ENCODE assay signal across 27 mouse cellular contexts in genomic region chr2:11291570-11292405, GRCm38 (mm10).
"Had no signal": no experiment of that assay in that cellular context is flagged by ENCODE, and none has a peak within 500 bp of the region (broad histone marks: within the 10 kb centered on the region; RNA-seq: fewer than 3 reads in every experiment).

No protein-coding gene starts in this region.

- H3K9ac ChIP-seq: heart, embryonic 13.5 days; heart, embryonic 15.5 days; hindbrain, embryonic 12.5 days; hindbrain, embryonic 14.5 days; intestine, embryonic 15.5 days; limb, embryonic 13.5 days; limb, embryonic 15.5 days; liver, embryonic 12.5 days; liver, embryonic 14.5 days had no signal

- H3K4me1 ChIP-seq: heart, embryonic 15.5 days; hindbrain, embryonic 10.5 days; hindbrain, embryonic 12.5 days; intestine, embryonic 15.5 days; limb, embryonic 13.5 days; liver, embryonic 12.5 days had no signal

- H3K4me2 ChIP-seq: heart, embryonic 11.5 days; heart, embryonic 13.5 days; heart, embryonic 15.5 days; hindbrain, embryonic 12.5 days; hindbrain, embryonic 14.5 days; intestine, embryonic 15.5 days; limb, embryonic 13.5 days; limb, embryonic 15.5 days; liver, embryonic 12.5 days had no signal

- DNase-seq: gastrocnemius, postnatal 14 days; gastrocnemius, postnatal 36 days; heart, adult 2 months; heart, postnatal 14 days; heart, postnatal 4 days; kidney, adult 18-20 months; kidney, adult 8-10 months; kidney, postnatal 14 days; kidney, postnatal 36 days; layer of hippocampus, adult 9-11 months; layer of hippocampus, postnatal 36 days; left cerebral cortex, postnatal 4 days had no signal

- H3K4me3 ChIP-seq: heart, adult 2 months; heart, embryonic 13.5 days; heart, embryonic 15.5 days; hindbrain, embryonic 10.5 days; hindbrain, embryonic 12.5 days; intestine, embryonic 15.5 days; limb, embryonic 13.5 days; limb, embryonic 15.5 days; liver, embryonic 12.5 days had no signal

- H3K9me3 ChIP-seq: heart, embryonic 13.5 days; heart, embryonic 15.5 days; hindbrain, embryonic 10.5 days; hindbrain, embryonic 12.5 days; intestine, embryonic 15.5 days; limb, embryonic 13.5 days; limb, embryonic 15.5 days; liver, embryonic 12.5 days had no signal

- ATAC-seq: hindbrain, embryonic 16.5 days; inflammation-experienced regulatory T-cells, adult 6 months; intestine, embryonic 15.5 days; intestine, postnatal 0 days; liver, embryonic 12.5 days had no signal

- H3K27ac ChIP-seq: heart, adult 2 months; heart, embryonic 13.5 days; heart, embryonic 15.5 days; hindbrain, embryonic 10.5 days; hindbrain, embryonic 12.5 days; hindbrain, embryonic 14.5 days; intestine, embryonic 15.5 days; kidney, postnatal 0 days; limb, embryonic 13.5 days; limb, embryonic 15.5 days; liver, embryonic 12.5 days; liver, embryonic 14.5 days had no signal

- H3K36me3 ChIP-seq: heart, embryonic 13.5 days; heart, embryonic 15.5 days; hindbrain, embryonic 10.5 days; hindbrain, embryonic 12.5 days; intestine, embryonic 15.5 days; limb, embryonic 13.5 days; limb, embryonic 15.5 days; liver, embryonic 12.5 days had no signal

- H3K27me3 ChIP-seq: heart, embryonic 13.5 days; heart, embryonic 15.5 days; hindbrain, embryonic 12.5 days; intestine, embryonic 15.5 days; limb, embryonic 13.5 days; limb, embryonic 15.5 days; liver, embryonic 12.5 days had no signal
